Mouse (Mus musculus) right cerebral cortex, postnatal 4 days (tissue): Measurements from ENCODE around the gene Naa15.

ENCODE experiments used
- DNase-seq: peaks from one replicate; pipeline ENCODE4 v3.0.0-alpha.2; 2022

The Naa15 gene

GRCm38 (mm10) chr3:51517878-51518762, 103.2 kb downstream of the Naa15 start:
- no peak for DNase-seq

- DNase-seq: no peak
Observed at GRCm38 (mm10) chr3:51518763-51519121, 103.8 kb downstream of the Naa15 start.

GRCm38 (mm10) chr3:51521262-51521661, 106.3 kb downstream of the Naa15 start:
- DNase-seq: no peak

- DNase-seq: no peak
Observed at GRCm38 (mm10) chr3:51525186-51525785, 110.3 kb downstream of the Naa15 start.
